Mouse (Mus musculus) adrenal gland, postnatal 14 days (tissue): ENCODE data around the gene Folr1. TPM values are rescaled to one million over a fixed set of nuclear protein-coding genes. Genes with fewer than 3 reads are reported as not detected.
A peak's percentile ranks its signal among the peaks of the same experiment; 100 is the strongest.

Experiments used
- DNase-seq: peaks from one replicate; pipeline ENCODE4 v3.0.0; 2021; ENCODE audit warnings: mixed read lengths
- total RNA-seq: library from RNA; stranded (reverse); gene quantifications from 2 replicates; pipeline ENCODE4 v1.2.3, GENCODE M21; 2021

Gene Folr1
- total RNA-seq, 1 experiment from 2014 or later: 3.0 TPM

- DNase-seq: no peak
These were observed 2.1 kb downstream of the Folr1 start for GRCm38 (mm10) chr7:101868241-101869162.

GRCm38 (mm10) chr7:101867482-101867881 lies 3.1 kb downstream of the Folr1 start:
- no peak for DNase-seq

- no peak for DNase-seq
These were observed 3.9 kb downstream of the Folr1 start for GRCm38 (mm10) chr7:101866491-101867265.

- DNase-seq: no peak
These were observed 7.2 kb downstream of the Folr1 start, which contains the start of gene Anapc15 for GRCm38 (mm10) chr7:101863415-101863814. Gene Anapc15, plus strand, starts transcription at chr7:101863715.

GRCm38 (mm10) chr7:101862291-101862690 lies 8.3 kb downstream of the Folr1 start:
- no peak for DNase-seq

- peak; percentile 33 for DNase-seq
These were observed 9.6 kb downstream of the Folr1 start for GRCm38 (mm10) chr7:101860978-101861377.

- no peak for DNase-seq
These were observed 12.2 kb downstream of the Folr1 start for GRCm38 (mm10) chr7:101858362-101858761.

- no peak for DNase-seq
These were observed 13.5 kb downstream of the Folr1 start, which contains the start of gene Folr2 for GRCm38 (mm10) chr7:101857094-101857493. Gene Folr2, minus strand, starts transcription at chr7:101857194.

GRCm38 (mm10) chr7:101853816-101854215 lies 16.8 kb downstream of the Folr1 start:
- DNase-seq: no peak

GRCm38 (mm10) chr7:101852846-101853245 lies 17.7 kb downstream of the Folr1 start:
- DNase-seq: no peak

- DNase-seq: no peak
These were observed 18.9 kb downstream of the Folr1 start for GRCm38 (mm10) chr7:101851689-101852088.

- no peak for DNase-seq
These were observed 22.7 kb downstream of the Folr1 start for GRCm38 (mm10) chr7:101847934-101848333.

GRCm38 (mm10) chr7:101844186-101844585 lies 26.4 kb downstream of the Folr1 start:
- DNase-seq: no peak

- peak; percentile 94 for DNase-seq
These were observed 32.7 kb downstream of the Folr1 start, which contains the start of gene Inppl1 for GRCm38 (mm10) chr7:101837606-101838471. Gene Inppl1, minus strand, starts transcription at chr7:101838229.

- DNase-seq: no peak
These were observed 33.4 kb downstream of the Folr1 start for GRCm38 (mm10) chr7:101837154-101837605.

- peak; percentile 86 for DNase-seq
These were observed 34.1 kb downstream of the Folr1 start for GRCm38 (mm10) chr7:101836271-101837153.

- DNase-seq: no peak
These were observed 35.0 kb downstream of the Folr1 start for GRCm38 (mm10) chr7:101835457-101836109.

GRCm38 (mm10) chr7:101834903-101835302 lies 35.7 kb downstream of the Folr1 start:
- DNase-seq: no peak

GRCm38 (mm10) chr7:101833916-101834584 lies 36.5 kb downstream of the Folr1 start:
- no peak for DNase-seq

GRCm38 (mm10) chr7:101833352-101833751 lies 37.2 kb downstream of the Folr1 start:
- DNase-seq: no peak
